ENCODE assay signal across 8 mouse cellular contexts in genomic region chr5:37244666-37245242, GRCm38 (mm10). TPM values are rescaled to one million over a fixed set of nuclear protein-coding genes. Genes with fewer than 3 reads are reported as not detected.
DNase-seq lines count a peak whose midpoint lies in the region; ATAC-seq and TF ChIP-seq lines count a peak whose summit lies in the region.
"Had no signal": no experiment of that assay in that cellular context is flagged by ENCODE, and none has a peak within 500 bp of the region (broad histone marks: within the 10 kb centered on the region; RNA-seq: fewer than 3 reads in every experiment).

No protein-coding gene starts in this region.

- H3K4me3 ChIP-seq in lung, embryonic 14.5 days (ENCODE audit: low read depth, low read length), result 0 out of 2 replicates have a peak overlapping the region, but pooled peaks have one; percentile 43
- H3K4me3 ChIP-seq in embryonic facial prominence, embryonic 12.5 days, result peak overlapping the region; percentile 58; the same call in 1 of the 2 replicates
- H3K4me3 ChIP-seq in hindbrain, embryonic 13.5 days, result peak overlapping the region; percentile 79
- H3K4me3 ChIP-seq in neural tube, embryonic 13.5 days, result peak overlapping the region; percentile 68

- no peak for TF ChIP-seq CTCF in lung, embryonic 14.5 days (IDR thresholded peaks at IDR 0.05; ENCODE audit: low read depth)

- H3K27ac ChIP-seq in lung, embryonic 14.5 days (ENCODE audit: low read depth), result peak overlapping the region; percentile 47; the same call in 1 of the 2 replicates
- 0 out of 2 replicates have a peak overlapping the region, but pooled peaks have one; percentile 36 for H3K27ac ChIP-seq in embryonic facial prominence, embryonic 12.5 days
- peak overlapping the region; percentile 99 for H3K27ac ChIP-seq in hindbrain, embryonic 13.5 days
- H3K27ac ChIP-seq in neural tube, embryonic 13.5 days (replicated peaks), result peak overlapping the region; percentile 98
- H3K27ac ChIP-seq: liver, embryonic 13.5 days had no signal

- peaks cover 75% of the 10 kb centered on the region for H3K27me3 ChIP-seq in lung, embryonic 14.5 days (ENCODE audit: insufficient read depth, low read length)
- H3K27me3 ChIP-seq in embryonic facial prominence, embryonic 12.5 days, result peaks cover 75% of the 10 kb centered on the region
- peaks cover 21% of the 10 kb centered on the region for H3K27me3 ChIP-seq in hindbrain, embryonic 13.5 days
- peaks cover 36% of the 10 kb centered on the region for H3K27me3 ChIP-seq in neural tube, embryonic 13.5 days

- H3K4me1 ChIP-seq in lung, embryonic 14.5 days (ENCODE audit: insufficient read depth), result no peaks in the 10 kb centered on the region
- peaks cover 27% of the 10 kb centered on the region for H3K4me1 ChIP-seq in embryonic facial prominence, embryonic 12.5 days
- H3K4me1 ChIP-seq in hindbrain, embryonic 13.5 days (replicated peaks), result peaks cover 68% of the 10 kb centered on the region
- H3K4me1 ChIP-seq in neural tube, embryonic 13.5 days (replicated peaks), result peaks cover 83% of the 10 kb centered on the region

- no peaks in the 10 kb centered on the region for H3K9me3 ChIP-seq in lung, embryonic 14.5 days (ENCODE audit: low read depth, low read length)
- no peaks in the 10 kb centered on the region for H3K9me3 ChIP-seq in embryonic facial prominence, embryonic 12.5 days
- no peaks in the 10 kb centered on the region for H3K9me3 ChIP-seq in hindbrain, embryonic 13.5 days
- no peaks in the 10 kb centered on the region for H3K9me3 ChIP-seq in neural tube, embryonic 13.5 days
- H3K9me3 ChIP-seq: liver, embryonic 13.5 days had no signal

- no peaks in the 10 kb centered on the region for H3K36me3 ChIP-seq in lung, embryonic 14.5 days (ENCODE audit: insufficient read depth)
- H3K36me3 ChIP-seq in embryonic facial prominence, embryonic 12.5 days, result no peaks in the 10 kb centered on the region
- H3K36me3 ChIP-seq in hindbrain, embryonic 13.5 days, result no peaks in the 10 kb centered on the region
- H3K36me3 ChIP-seq in neural tube, embryonic 13.5 days, result no peaks in the 10 kb centered on the region
- H3K36me3 ChIP-seq: liver, embryonic 13.5 days had no signal

- ATAC-seq in lung, embryonic 14.5 days (ENCODE audit: insufficient read depth), result no peak
- no peak for ATAC-seq in embryonic facial prominence, embryonic 12.5 days (ENCODE audit: insufficient number of reproducible peaks, insufficient read depth, low FRiP score, low TSS enrichment)
- no peak for ATAC-seq in hindbrain, embryonic 13.5 days (ENCODE audit: low FRiP score)
- ATAC-seq in neural tube, embryonic 13.5 days (ENCODE audit: low read depth), result no peak

- peak; percentile 44 for DNase-seq in lung, embryonic 14.5 days
- DNase-seq in lung, postnatal 10 days, result no peak
- DNase-seq in right cerebral cortex, postnatal 36 days (ENCODE audit: low spot score in 2 of 2), result no peak
- DNase-seq in right cerebral cortex, postnatal 4 days, result no peak
- DNase-seq: liver, embryonic 13.5 days had no signal

- peak overlapping the region; percentile 60 for H3K4me2 ChIP-seq in lung, embryonic 14.5 days
- H3K4me2 ChIP-seq in embryonic facial prominence, embryonic 12.5 days (replicated peaks), result peak overlapping the region; percentile 92
- H3K4me2 ChIP-seq in hindbrain, embryonic 13.5 days, result peak overlapping the region; percentile 82
- H3K4me2 ChIP-seq in neural tube, embryonic 13.5 days, result peak overlapping the region; percentile 90

- H3K9ac ChIP-seq in lung, embryonic 14.5 days, result no peak overlapping the region
- H3K9ac ChIP-seq in embryonic facial prominence, embryonic 12.5 days, result no peak overlapping the region; the same call in 1 of the 2 replicates
- H3K9ac ChIP-seq in hindbrain, embryonic 13.5 days, result peak overlapping the region; percentile 95
- H3K9ac ChIP-seq in neural tube, embryonic 13.5 days, result peak overlapping the region; percentile 92
- H3K9ac ChIP-seq: liver, embryonic 13.5 days had no signal

- 37% methylated on average over 9 of the region's 9 CpGs for WGBS in lung, embryonic 14.5 days
- WGBS in embryonic facial prominence, embryonic 12.5 days, result 35% methylated on average over 9 of the region's 9 CpGs
- 35% methylated on average over 9 of the region's 9 CpGs for WGBS in hindbrain, embryonic 13.5 days
- 36% methylated on average over 9 of the region's 9 CpGs for WGBS in neural tube, embryonic 13.5 days

RNA-seq across cellular contexts. Expression of gene Crmp1, which starts 3.0 kb away (rescaled TPM):
- polyA plus RNA-seq in lung, embryonic 14.5 days (2014; fragmentation: Nextera tagmentation; extraction: Ambion mirVana), result 14.5 and 15.6 TPM in 2 replicates
- 49.5 and 61.2 TPM in 2 replicates for polyA plus RNA-seq in embryonic facial prominence, embryonic 12.5 days (2016; fragmentation: Nextera tagmentation; extraction: Ambion mirVana)
- polyA plus RNA-seq in hindbrain, embryonic 13.5 days (2015; fragmentation: Nextera tagmentation; extraction: Ambion mirVana), result 750 and 790 TPM in 2 replicates
- polyA plus RNA-seq in neural tube, embryonic 13.5 days (2015; fragmentation: Nextera tagmentation; extraction: Ambion mirVana), result 739 and 776 TPM in 2 replicates

Comparison
In these comparisons a context has a peak if more than half of its experiments do, and no peak if none do; other contexts are left out.
1. H3K27ac ChIP-seq: peak in every context shown above with its lines; median percentile 99 in hindbrain, embryonic 13.5 days; 98 in neural tube, embryonic 13.5 days; 47 in lung, embryonic 14.5 days; 36 in embryonic facial prominence, embryonic 12.5 days.
2. H3K9ac ChIP-seq: peak in hindbrain, embryonic 13.5 days (single experiment) and neural tube, embryonic 13.5 days (single experiment); none in lung, embryonic 14.5 days (single experiment) and embryonic facial prominence, embryonic 12.5 days (single experiment).
3. RNA of gene Crmp1, which starts 3.0 kb away (polyA plus RNA-seq): 739 to 776 TPM in neural tube, embryonic 13.5 days and 750 to 790 TPM in hindbrain, embryonic 13.5 days; 49.5 to 61.2 TPM in embryonic facial prominence, embryonic 12.5 days and 14.5 to 15.6 TPM in lung, embryonic 14.5 days; every median in the first group is over 10 times any median in the second.
4. Peak in every context shown above with its lines, with median percentiles within 50 percentile points of each other: H3K4me2 ChIP-seq and H3K4me3 ChIP-seq.